Mouse (Mus musculus): ENCODE results near the gene Vill.

The Vill gene

GRCm38 (mm10) chr9:119052154-119052944 lies at the start of gene Vill:
Vill (plus strand) TSS chr9:119052778.
- DNase-seq (ENCODE audit: extremely low spot score, low read depth, low spot score) = peak; percentile 30

- DNase-seq (ENCODE audit: extremely low spot score, low read depth, low spot score) = no peak
These were observed 48.4 kb upstream of the Vill start for GRCm38 (mm10) chr9:119003990-119004702.

- DNase-seq (ENCODE audit: extremely low spot score, low read depth, low spot score) = no peak
These were observed 47.9 kb upstream of the Vill start for GRCm38 (mm10) chr9:119004703-119005076.

GRCm38 (mm10) chr9:119005303-119006029 lies 47.1 kb upstream of the Vill start:
- no peak for DNase-seq (ENCODE audit: extremely low spot score, low read depth, low spot score)

- DNase-seq (ENCODE audit: extremely low spot score, low read depth, low spot score) = no peak
These were observed 45.3 kb upstream of the Vill start for GRCm38 (mm10) chr9:119007266-119007665.

- no peak for DNase-seq (ENCODE audit: extremely low spot score, low read depth, low spot score)
These were observed 43.7 kb upstream of the Vill start for GRCm38 (mm10) chr9:119008871-119009270.

- no peak for DNase-seq (ENCODE audit: extremely low spot score, low read depth, low spot score)
These were observed 42.3 kb upstream of the Vill start for GRCm38 (mm10) chr9:119010156-119010710.

- DNase-seq (ENCODE audit: extremely low spot score, low read depth, low spot score) = no peak
These were observed 35.6 kb upstream of the Vill start for GRCm38 (mm10) chr9:119016785-119017507.

GRCm38 (mm10) chr9:119021731-119022130 lies 30.8 kb upstream of the Vill start:
- DNase-seq (ENCODE audit: extremely low spot score, low read depth, low spot score) = no peak

GRCm38 (mm10) chr9:119025263-119025662 lies 27.3 kb upstream of the Vill start:
- no peak for DNase-seq (ENCODE audit: extremely low spot score, low read depth, low spot score)

GRCm38 (mm10) chr9:119025832-119026331 lies 26.7 kb upstream of the Vill start:
- no peak for DNase-seq (ENCODE audit: extremely low spot score, low read depth, low spot score)

GRCm38 (mm10) chr9:119027337-119027736 lies 25.2 kb upstream of the Vill start:
- no peak for DNase-seq (ENCODE audit: extremely low spot score, low read depth, low spot score)

- DNase-seq (ENCODE audit: extremely low spot score, low read depth, low spot score) = no peak
These were observed 24.1 kb upstream of the Vill start for GRCm38 (mm10) chr9:119028226-119029195.

GRCm38 (mm10) chr9:119029568-119029967 lies 23.0 kb upstream of the Vill start:
- DNase-seq (ENCODE audit: extremely low spot score, low read depth, low spot score) = no peak

GRCm38 (mm10) chr9:119031038-119031437 lies 21.5 kb upstream of the Vill start:
- DNase-seq (ENCODE audit: extremely low spot score, low read depth, low spot score) = no peak

GRCm38 (mm10) chr9:119031772-119032171 lies 20.8 kb upstream of the Vill start:
- no peak for DNase-seq (ENCODE audit: extremely low spot score, low read depth, low spot score)

GRCm38 (mm10) chr9:119032538-119032937 lies 20.0 kb upstream of the Vill start:
- no peak for DNase-seq (ENCODE audit: extremely low spot score, low read depth, low spot score)

GRCm38 (mm10) chr9:119033111-119033921 lies 19.3 kb upstream of the Vill start:
- DNase-seq (ENCODE audit: extremely low spot score, low read depth, low spot score) = peak; percentile 37

All from hindlimb bud, embryonic 11.5 days (tissue).